Mouse (Mus musculus) MEL (cell line): ENCODE results near the gene Zfp609.

ENCODE experiments used
- GABPA ChIP-seq: IDR thresholded peaks from 2 replicates; pipeline ENCODE4 v1.6.1; 2012; ENCODE audit warnings: low read depth, mild to moderate bottlenecking, inconsistent platforms, low read length, improper control_type of control experiment, moderate library complexity
- JUND ChIP-seq: IDR thresholded peaks from 2 replicates; pipeline ENCODE4 v1.6.1; 2011; ENCODE audit warnings: low read depth, mild to moderate bottlenecking, improper control_type of control experiment, low read length
- MEF2A ChIP-seq: IDR thresholded peaks from 2 replicates; pipeline ENCODE4 v1.6.1; 2014; ENCODE audit warnings: low read depth, mild to moderate bottlenecking, inconsistent platforms, low read length, improper control_type of control experiment; ENCODE audit not compliant: poor library complexity, insufficient replicate concordance, severe bottlenecking; ENCODE audit errors: extremely low read depth

- TF ChIP-seq JUND, result no peak
- TF ChIP-seq MEF2A, result no peak
- no peak for TF ChIP-seq GABPA
These were observed 181.4 kb downstream of the Zfp609 start for GRCm38 (mm10) chr9:65645984-65646383.
